Comparison of ENCODE assay signal across 25 mouse cellular contexts in the genomic region with DNA sequence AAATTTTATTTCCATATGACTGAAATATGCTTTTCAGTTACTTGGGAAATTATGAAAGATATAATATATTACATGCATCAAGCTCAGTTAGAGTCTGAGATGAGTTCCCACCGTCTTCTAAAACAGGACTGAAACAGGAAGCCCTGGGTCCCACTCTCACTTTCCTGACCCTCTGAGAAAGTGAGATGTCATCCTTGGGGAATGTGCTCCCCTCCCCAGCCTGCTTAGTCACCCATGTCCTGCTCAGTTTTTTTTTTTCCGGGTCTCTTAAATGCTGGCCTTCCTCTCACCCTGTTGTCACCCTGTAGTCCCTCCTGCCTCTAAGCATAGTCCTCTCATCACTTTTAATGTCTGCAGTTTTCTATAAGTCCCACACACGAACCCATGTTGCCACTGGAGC.
"Had no signal": no experiment of that assay in that cellular context is flagged by ENCODE, and none has a peak within 500 bp of the region (broad histone marks: within the 10 kb centered on the region; RNA-seq: fewer than 3 reads in every experiment).

No protein-coding gene starts in this region.

- H3K36me3 ChIP-seq: limb, embryonic 10.5 days; limb, embryonic 13.5 days; liver, embryonic 12.5 days; liver, embryonic 15.5 days; lung, embryonic 15.5 days; midbrain, embryonic 10.5 days; midbrain, embryonic 13.5 days had no signal

- H3K4me2 ChIP-seq: limb, embryonic 13.5 days; liver, embryonic 12.5 days; liver, embryonic 15.5 days; lung, embryonic 15.5 days; midbrain, embryonic 13.5 days had no signal

- H3K27me3 ChIP-seq: limb, embryonic 13.5 days; liver, embryonic 12.5 days; liver, embryonic 15.5 days; lung, embryonic 15.5 days; megakaryocyte, embryonic 14.5 days; midbrain, embryonic 13.5 days had no signal

- H3K4me3 ChIP-seq: layer of hippocampus, adult 2 months; limb, embryonic 10.5 days; limb, embryonic 13.5 days; liver, embryonic 12.5 days; liver, embryonic 15.5 days; lung, embryonic 15.5 days; megakaryocyte, embryonic 14.5 days; midbrain, embryonic 10.5 days; midbrain, embryonic 13.5 days; myocyte had no signal

- H3K4me1 ChIP-seq: limb, embryonic 10.5 days; limb, embryonic 13.5 days; liver, embryonic 12.5 days; liver, embryonic 15.5 days; lung, embryonic 15.5 days; megakaryocyte, embryonic 14.5 days had no signal

- ATAC-seq: liver, embryonic 12.5 days; midbrain, embryonic 13.5 days; midbrain, embryonic 16.5 days had no signal

- H3K9me3 ChIP-seq: limb, embryonic 10.5 days; limb, embryonic 13.5 days; liver, embryonic 12.5 days; liver, embryonic 15.5 days; lung, embryonic 15.5 days; midbrain, embryonic 10.5 days; midbrain, embryonic 13.5 days had no signal

- DNase-seq: kidney, adult 8-10 months; kidney, postnatal 10 days; layer of hippocampus, adult 9-11 months; liver; lung, adult 18-20 months; lung, postnatal 10 days; lung, postnatal 36 days; right cerebral cortex, adult 18-20 months; right cerebral cortex, postnatal 14 days; right cerebral cortex, postnatal 4 days; thymus, adult 2 months; thymus, postnatal 14 days; thymus, postnatal 4 days had no signal

- H3K9ac ChIP-seq: limb, embryonic 13.5 days; liver, embryonic 12.5 days; liver, embryonic 15.5 days; lung, embryonic 15.5 days; midbrain, embryonic 13.5 days had no signal

- H3K27ac ChIP-seq: layer of hippocampus, adult 2 months; limb, embryonic 10.5 days; limb, embryonic 13.5 days; liver, embryonic 12.5 days; liver, embryonic 15.5 days; lung, embryonic 15.5 days; midbrain, embryonic 10.5 days; midbrain, embryonic 13.5 days; stomach, postnatal 0 days had no signal
